Mouse (Mus musculus): ENCODE measurements around the gene Fasl.

DNA sequence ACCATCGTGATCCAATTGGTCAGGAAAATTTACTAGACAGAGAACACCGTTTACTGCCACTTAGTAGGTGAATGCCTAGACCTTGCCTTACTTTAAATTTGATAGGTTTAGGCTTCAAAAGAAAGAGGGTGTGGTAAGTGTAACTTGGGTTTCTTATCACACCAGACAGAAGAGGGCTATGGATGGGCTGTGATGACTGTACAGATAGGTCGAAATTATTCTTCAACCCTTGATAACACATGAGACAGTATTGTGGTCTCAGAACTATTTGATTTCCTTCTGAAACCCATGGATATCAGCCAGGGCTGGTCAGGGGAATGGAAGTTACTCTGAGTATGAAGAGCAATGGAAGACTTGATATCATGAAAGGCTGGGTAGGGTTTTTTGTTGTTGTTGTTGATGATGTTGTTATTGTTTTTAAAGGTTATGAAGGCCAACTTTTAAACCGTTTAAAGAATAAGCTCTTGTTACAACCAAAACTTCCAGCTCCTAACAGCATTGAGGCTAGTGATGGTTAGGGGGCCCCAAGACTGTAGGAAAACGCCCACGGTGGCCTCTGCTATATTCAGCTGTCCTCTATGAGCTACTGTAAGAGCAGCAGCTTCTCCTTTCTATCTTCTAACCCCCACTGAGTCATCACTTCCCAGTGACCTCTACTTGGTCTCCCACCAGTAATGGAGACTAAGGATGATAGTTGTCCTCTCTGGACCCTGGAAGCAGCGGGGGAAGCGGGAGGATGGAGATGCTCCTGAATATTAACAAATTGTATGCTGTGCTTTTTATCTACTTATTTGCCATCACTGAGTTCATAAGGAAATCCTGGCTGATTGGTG lies 3.8 kb upstream of the Fasl start:
- TF ChIP-seq POLR2A (IDR thresholded peaks at IDR 0.05; ENCODE audit: borderline replicate concordance, extremely low read depth, low read depth, low read length): no peak
- no peak for TF ChIP-seq CTCF (IDR thresholded peaks at IDR 0.05; ENCODE audit: insufficient read depth, low read length)
